Mouse (Mus musculus): ENCODE measurements around the gene Gnrhr. TPM values are rescaled to one million over a fixed set of nuclear protein-coding genes. Genes with fewer than 3 reads are reported as not detected.

The Gnrhr gene
- polyA plus RNA-seq (2015; fragmentation: Nextera tagmentation; extraction: Ambion mirVana): not detected in 2 replicates

GRCm38 (mm10) chr5:86197801-86198200, at the start of gene Gnrhr:
TSS of gene Gnrhr (minus strand) at chr5:86197901.
- no peaks in the 10 kb centered on the region for H3K36me3 ChIP-seq
- no peaks in the 10 kb centered on the region for H3K4me1 ChIP-seq (replicated peaks)
- no peak for ATAC-seq (ENCODE audit: low read depth)
- H3K4me3 ChIP-seq: no peak within 1 kb of the TSS
- H3K9me3 ChIP-seq: no peaks in the 10 kb centered on the region
- no peak within 1 kb of the TSS for H3K4me2 ChIP-seq
- no peak within 1 kb of the TSS for H3K27ac ChIP-seq (replicated peaks)
- H3K9ac ChIP-seq: no peak within 1 kb of the TSS
- WGBS: 90% methylated on average over 10 of the region's 10 CpGs
- H3K27me3 ChIP-seq: no peaks in the 10 kb centered on the region

- H3K9me3 ChIP-seq: no peaks in the 10 kb centered on the region
- H3K27me3 ChIP-seq: no peaks in the 10 kb centered on the region
- no peak overlapping the region for H3K4me3 ChIP-seq
- 90% methylated on average over 11 of the region's 11 CpGs for WGBS
- H3K36me3 ChIP-seq: no peaks in the 10 kb centered on the region
- no peak for ATAC-seq (ENCODE audit: low read depth)
- no peak overlapping the region for H3K9ac ChIP-seq
- H3K27ac ChIP-seq (replicated peaks): no peak overlapping the region
- no peak overlapping the region for H3K4me2 ChIP-seq
- no peaks in the 10 kb centered on the region for H3K4me1 ChIP-seq (replicated peaks)
Measured at GRCm38 (mm10) chr5:86246559-86246958, 48.9 kb upstream of the Gnrhr start.

- H3K4me3 ChIP-seq: no peak overlapping the region
- no peaks in the 10 kb centered on the region for H3K36me3 ChIP-seq
- WGBS: 58% methylated on average over 1 of the region's 1 CpGs
Measured at GRCm38 (mm10) chr5:86244880-86245279, 47.2 kb upstream of the Gnrhr start.

GRCm38 (mm10) chr5:86244275-86244674, 46.6 kb upstream of the Gnrhr start:
- Histone ChIP-seq H3K27me3 (no peaks in the 10 kb centered on the region), H3K4me2 (no peak overlapping the region), H3K9me3 (no peaks in the 10 kb centered on the region), H3K4me3 (no peak overlapping the region), H3K9ac (no peak overlapping the region), H3K4me1 (replicated peaks) (no peaks in the 10 kb centered on the region), H3K27ac (replicated peaks) (no peak overlapping the region), H3K36me3 (no peaks in the 10 kb centered on the region)
- ATAC-seq (ENCODE audit: low read depth): no peak
- 86% methylated on average over 3 of the region's 3 CpGs for WGBS

More at GRCm38 (mm10) chr5:86244880-86245279, 47.2 kb upstream of the Gnrhr start:
- no peak for ATAC-seq (ENCODE audit: low read depth)
- no peaks in the 10 kb centered on the region for H3K9me3 ChIP-seq
- no peak overlapping the region for H3K27ac ChIP-seq (replicated peaks)
- H3K4me2 ChIP-seq: no peak overlapping the region
- no peaks in the 10 kb centered on the region for H3K4me1 ChIP-seq (replicated peaks)
- H3K27me3 ChIP-seq: no peaks in the 10 kb centered on the region
- no peak overlapping the region for H3K9ac ChIP-seq

- H3K27ac ChIP-seq (replicated peaks): no peak overlapping the region
- 61% methylated on average over 5 of the region's 5 CpGs for WGBS
- ATAC-seq (ENCODE audit: low read depth): no peak
- no peaks in the 10 kb centered on the region for H3K36me3 ChIP-seq
- no peaks in the 10 kb centered on the region for H3K9me3 ChIP-seq
- H3K27me3 ChIP-seq: no peaks in the 10 kb centered on the region
- H3K9ac ChIP-seq: no peak overlapping the region
- H3K4me2 ChIP-seq: no peak overlapping the region
- H3K4me1 ChIP-seq (replicated peaks): no peaks in the 10 kb centered on the region
- no peak overlapping the region for H3K4me3 ChIP-seq
Measured at GRCm38 (mm10) chr5:86227156-86227853, 29.6 kb upstream of the Gnrhr start.

- 22% methylated on average over 4 of the region's 4 CpGs for WGBS
Measured at GRCm38 (mm10) chr5:86191356-86191755, 6.3 kb downstream of the Gnrhr start.

GRCm38 (mm10) chr5:86190770-86191169, 6.9 kb downstream of the Gnrhr start:
- Histone ChIP-seq H3K36me3 (no peaks in the 10 kb centered on the region), H3K4me1 (replicated peaks) (no peaks in the 10 kb centered on the region), H3K4me2 (no peak overlapping the region), H3K27me3 (no peaks in the 10 kb centered on the region), H3K9ac (no peak overlapping the region), H3K27ac (replicated peaks) (no peak overlapping the region), H3K9me3 (no peaks in the 10 kb centered on the region), H3K4me3 (no peak overlapping the region)
- 25% methylated on average over 5 of the region's 5 CpGs for WGBS
- ATAC-seq (ENCODE audit: low read depth): no peak

More at GRCm38 (mm10) chr5:86191356-86191755, 6.3 kb downstream of the Gnrhr start:
- H3K9ac ChIP-seq: no peak overlapping the region
- no peaks in the 10 kb centered on the region for H3K9me3 ChIP-seq
- no peaks in the 10 kb centered on the region for H3K36me3 ChIP-seq
- ATAC-seq (ENCODE audit: low read depth): no peak
- no peak overlapping the region for H3K4me3 ChIP-seq
- H3K27ac ChIP-seq (replicated peaks): no peak overlapping the region
- H3K4me2 ChIP-seq: no peak overlapping the region
- no peaks in the 10 kb centered on the region for H3K27me3 ChIP-seq
- no peaks in the 10 kb centered on the region for H3K4me1 ChIP-seq (replicated peaks)

GRCm38 (mm10) chr5:86190290-86190689, 7.4 kb downstream of the Gnrhr start:
- no peak overlapping the region for H3K4me2 ChIP-seq
- 44% methylated on average over 15 of the region's 15 CpGs for WGBS
- no peaks in the 10 kb centered on the region for H3K4me1 ChIP-seq (replicated peaks)
- H3K4me3 ChIP-seq: no peak overlapping the region
- H3K36me3 ChIP-seq: no peaks in the 10 kb centered on the region
- H3K9ac ChIP-seq: no peak overlapping the region
- no peaks in the 10 kb centered on the region for H3K27me3 ChIP-seq
- ATAC-seq (ENCODE audit: low read depth): no peak
- H3K27ac ChIP-seq (replicated peaks): no peak overlapping the region
- H3K9me3 ChIP-seq: no peaks in the 10 kb centered on the region

GRCm38 (mm10) chr5:86187441-86187840, 10.3 kb downstream of the Gnrhr start:
- no peak overlapping the region for H3K4me2 ChIP-seq
- no peaks in the 10 kb centered on the region for H3K36me3 ChIP-seq
- no peaks in the 10 kb centered on the region for H3K27me3 ChIP-seq
- H3K4me1 ChIP-seq (replicated peaks): no peaks in the 10 kb centered on the region
- H3K4me3 ChIP-seq: no peak overlapping the region
- no peak overlapping the region for H3K27ac ChIP-seq (replicated peaks)
- no peaks in the 10 kb centered on the region for H3K9me3 ChIP-seq
- no peak overlapping the region for H3K9ac ChIP-seq
- WGBS: 81% methylated on average over 6 of the region's 6 CpGs
- ATAC-seq (ENCODE audit: low read depth): no peak

- 47% methylated on average over 2 of the region's 2 CpGs for WGBS
- Histone ChIP-seq H3K4me2 (no peak overlapping the region), H3K4me1 (replicated peaks) (peaks cover 13% of the 10 kb centered on the region), H3K4me3 (no peak overlapping the region), H3K9ac (no peak overlapping the region), H3K9me3 (no peaks in the 10 kb centered on the region), H3K27me3 (no peaks in the 10 kb centered on the region), H3K27ac (replicated peaks) (peak overlapping the region; percentile 96; the same call in 1 of the 2 replicates), H3K36me3 (peaks cover 5% of the 10 kb centered on the region; the same call in 1 of the 2 replicates)
- no peak for ATAC-seq (ENCODE audit: low read depth)
Measured at GRCm38 (mm10) chr5:86173778-86174177, 23.9 kb downstream of the Gnrhr start.

- under 1% methylated on average over 67 of the region's 67 CpGs for WGBS
- peak within 1 kb of the TSS; percentile 84 for H3K9ac ChIP-seq
- H3K36me3 ChIP-seq: peaks cover 13% of the 10 kb centered on the region; the same call in 1 of the 2 replicates
- no peaks in the 10 kb centered on the region for H3K9me3 ChIP-seq
- peak within 1 kb of the TSS; percentile 96 for H3K27ac ChIP-seq (replicated peaks)
- no peaks in the 10 kb centered on the region for H3K27me3 ChIP-seq
- H3K4me1 ChIP-seq (replicated peaks): peaks cover 13% of the 10 kb centered on the region
- peak within 1 kb of the TSS; percentile 80 for H3K4me2 ChIP-seq
- ATAC-seq (ENCODE audit: low read depth): peak; percentile 100
- H3K4me3 ChIP-seq: peak within 1 kb of the TSS; percentile 77
Measured at GRCm38 (mm10) chr5:86172449-86173161, 25.1 kb downstream of the Gnrhr start, which contains the start of gene Uba6. TSS of gene Uba6 (minus strand) at chr5:86172803.

GRCm38 (mm10) chr5:86172088-86172448, 25.6 kb downstream of the Gnrhr start:
- 0% methylated on average over 15 of the region's 15 CpGs for WGBS
- Histone ChIP-seq H3K4me2 (peak overlapping the region; percentile 80), H3K4me3 (peak overlapping the region; percentile 77), H3K36me3 (peaks cover 13% of the 10 kb centered on the region; the same call in 1 of the 2 replicates), H3K27me3 (no peaks in the 10 kb centered on the region), H3K9ac (peak overlapping the region; percentile 84), H3K4me1 (replicated peaks) (peaks cover 13% of the 10 kb centered on the region), H3K9me3 (no peaks in the 10 kb centered on the region), H3K27ac (replicated peaks) (peak overlapping the region; percentile 96)
- ATAC-seq (ENCODE audit: low read depth): no peak
